Mouse (Mus musculus): ENCODE data around the gene Frmd8. TPM values are rescaled to one million over a fixed set of nuclear protein-coding genes. Genes with fewer than 3 reads are reported as not detected.
"Not testable (repeated sequence)": the region's sequence is repeated elsewhere in the genome, so short reads cannot be mapped to it uniquely, and the experiment has no call there.

Gene Frmd8
- total and polyA plus RNA-seq, 2 experiments, result 5.2 to 14.2 TPM

GRCm38 (mm10) chr19:5891521-5892258, 16.6 kb upstream of the Frmd8 start:
- Histone ChIP-seq H3K9ac (ENCODE audit: low read depth, low read length) (no peak overlapping the region), H3K4me3 (ENCODE audit: insufficient read depth, low read depth, low read length) (no peak overlapping the region), H3K27ac (replicated peaks; ENCODE audit: insufficient read depth, low read depth, low read length) (no peak overlapping the region), H3K36me3 (ENCODE audit: control insufficient read depth, insufficient read depth, low read length) (peaks cover 3% of the 10 kb centered on the region; the same call in 1 of the 2 replicates), H3K27me3 (ENCODE audit: control insufficient read depth, insufficient read depth, low read length) (no peaks in the 10 kb centered on the region), H3K4me1 (ENCODE audit: control insufficient read depth, insufficient read depth, low read length) (peaks cover 18% of the 10 kb centered on the region), H3K79me2 (ENCODE audit: control insufficient read depth, insufficient read depth, low read length) (no peaks in the 10 kb centered on the region)
- 96% methylated on average over 12 of the region's 12 CpGs for WGBS
- DNase-seq (ENCODE audit: extremely low read depth, low read depth, low spot score), result no peak
- TF ChIP-seq POLR2A (IDR thresholded peaks at IDR 0.05; ENCODE audit: extremely low read depth, insufficient read depth, low read length) (no peak), CTCF (IDR thresholded peaks at IDR 0.05; ENCODE audit: low read depth, low read length) (no peak)

GRCm38 (mm10) chr19:5889211-5889610, 14.1 kb upstream of the Frmd8 start:
- peaks cover 19% of the 10 kb centered on the region for H3K4me1 ChIP-seq (ENCODE audit: control insufficient read depth, insufficient read depth, low read length)
- no peaks in the 10 kb centered on the region for H3K79me2 ChIP-seq (ENCODE audit: control insufficient read depth, insufficient read depth, low read length)
- no peak overlapping the region for H3K9ac ChIP-seq (ENCODE audit: low read depth, low read length)
- no peak overlapping the region for H3K4me3 ChIP-seq (ENCODE audit: insufficient read depth, low read depth, low read length)
- WGBS, result 14% methylated on average over 4 of the region's 4 CpGs
- H3K36me3 ChIP-seq (ENCODE audit: control insufficient read depth, insufficient read depth, low read length), result no peaks in the 10 kb centered on the region
- peak; percentile 97 for DNase-seq (ENCODE audit: extremely low read depth, low read depth, low spot score)
- H3K27ac ChIP-seq (replicated peaks; ENCODE audit: insufficient read depth, low read depth, low read length), result no peak overlapping the region
- no peak for TF ChIP-seq POLR2A (IDR thresholded peaks at IDR 0.05; ENCODE audit: extremely low read depth, insufficient read depth, low read length)
- no peaks in the 10 kb centered on the region for H3K27me3 ChIP-seq (ENCODE audit: control insufficient read depth, insufficient read depth, low read length)

GRCm38 (mm10) chr19:5887234-5887815, 12.3 kb upstream of the Frmd8 start:
- no peaks in the 10 kb centered on the region for H3K79me2 ChIP-seq (ENCODE audit: control insufficient read depth, insufficient read depth, low read length)
- 20% methylated on average over 3 of the region's 3 CpGs for WGBS
- H3K27ac ChIP-seq (replicated peaks; ENCODE audit: insufficient read depth, low read depth, low read length), result no peak overlapping the region
- H3K4me1 ChIP-seq (ENCODE audit: control insufficient read depth, insufficient read depth, low read length), result peaks cover 18% of the 10 kb centered on the region
- H3K27me3 ChIP-seq (ENCODE audit: control insufficient read depth, insufficient read depth, low read length), result no peaks in the 10 kb centered on the region
- peaks cover 4% of the 10 kb centered on the region; the same call in 1 of the 2 replicates for H3K36me3 ChIP-seq (ENCODE audit: control insufficient read depth, insufficient read depth, low read length)
- TF ChIP-seq POLR2A (IDR thresholded peaks at IDR 0.05; ENCODE audit: extremely low read depth, insufficient read depth, low read length) (no peak), CTCF (IDR thresholded peaks at IDR 0.05; ENCODE audit: low read depth, low read length) (no peak)
- H3K4me3 ChIP-seq (ENCODE audit: insufficient read depth, low read depth, low read length), result no peak overlapping the region
- H3K9ac ChIP-seq (ENCODE audit: low read depth, low read length), result no peak overlapping the region
- peak; percentile 80 for DNase-seq (ENCODE audit: extremely low read depth, low read depth, low spot score)

DNA sequence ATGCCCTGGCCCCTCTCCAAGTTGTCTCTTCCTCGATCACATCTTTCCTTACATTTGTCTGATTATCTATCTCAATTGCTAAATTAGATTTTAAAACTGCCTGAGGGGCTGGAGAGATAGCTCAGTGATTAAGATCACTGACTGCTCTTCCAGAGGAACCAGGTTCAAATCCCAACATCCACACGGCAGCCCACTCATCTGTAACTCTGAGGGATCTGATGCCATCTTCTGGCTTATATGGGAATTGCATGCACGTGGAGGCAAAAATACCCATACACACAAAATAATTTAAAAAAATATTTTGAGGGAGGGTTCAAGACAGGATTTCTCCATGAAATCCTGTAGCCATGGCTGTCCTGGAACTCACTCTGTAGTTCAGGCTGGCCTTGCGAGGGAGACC, 10.8 kb upstream of the Frmd8 start:
- no peak overlapping the region for H3K4me3 ChIP-seq (ENCODE audit: insufficient read depth, low read depth, low read length)
- DNase-seq (ENCODE audit: extremely low read depth, low read depth, low spot score), result no peak
- WGBS, result 77% methylated on average over 4 of the region's 4 CpGs

GRCm38 (mm10) chr19:5883935-5884334, 8.9 kb upstream of the Frmd8 start:
- no peak for TF ChIP-seq CTCF (IDR thresholded peaks at IDR 0.05; ENCODE audit: low read depth, low read length)
- no peak for TF ChIP-seq POLR2A (IDR thresholded peaks at IDR 0.05; ENCODE audit: extremely low read depth, insufficient read depth, low read length)
- 77% methylated on average over 1 of the region's 1 CpGs for WGBS

More for the DNA sequence above, 10.8 kb upstream of the Frmd8 start:
- Histone ChIP-seq H3K79me2 (ENCODE audit: control insufficient read depth, insufficient read depth, low read length) (no peaks in the 10 kb centered on the region), H3K4me1 (ENCODE audit: control insufficient read depth, insufficient read depth, low read length) (peaks cover 20% of the 10 kb centered on the region), H3K9ac (ENCODE audit: low read depth, low read length) (no peak overlapping the region), H3K36me3 (ENCODE audit: control insufficient read depth, insufficient read depth, low read length) (peaks cover 4% of the 10 kb centered on the region; the same call in 1 of the 2 replicates), H3K27me3 (ENCODE audit: control insufficient read depth, insufficient read depth, low read length) (no peaks in the 10 kb centered on the region), H3K27ac (replicated peaks; ENCODE audit: insufficient read depth, low read depth, low read length) (no peak overlapping the region)
- TF ChIP-seq POLR2A (IDR thresholded peaks at IDR 0.05; ENCODE audit: extremely low read depth, insufficient read depth, low read length) (no peak), CTCF (IDR thresholded peaks at IDR 0.05; ENCODE audit: low read depth, low read length) (0 out of 2 replicates have a peak, but pooled peaks have one; percentile 11)

GRCm38 (mm10) chr19:5882079-5882478, 7.0 kb upstream of the Frmd8 start:
- not testable (repeated sequence) for H3K36me3 ChIP-seq (ENCODE audit: control insufficient read depth, insufficient read depth, low read length); H3K27ac ChIP-seq (replicated peaks; ENCODE audit: insufficient read depth, low read depth, low read length)

More at GRCm38 (mm10) chr19:5883935-5884334, 8.9 kb upstream of the Frmd8 start:
- H3K27ac ChIP-seq (replicated peaks; ENCODE audit: insufficient read depth, low read depth, low read length), result no peak overlapping the region
- DNase-seq (ENCODE audit: extremely low read depth, low read depth, low spot score), result no peak
- H3K27me3 ChIP-seq (ENCODE audit: control insufficient read depth, insufficient read depth, low read length), result no peaks in the 10 kb centered on the region
- H3K4me3 ChIP-seq (ENCODE audit: insufficient read depth, low read depth, low read length), result no peak overlapping the region
- peaks cover 4% of the 10 kb centered on the region; the same call in 1 of the 2 replicates for H3K36me3 ChIP-seq (ENCODE audit: control insufficient read depth, insufficient read depth, low read length)
- H3K79me2 ChIP-seq (ENCODE audit: control insufficient read depth, insufficient read depth, low read length), result peaks cover 11% of the 10 kb centered on the region; the same call in 1 of the 2 replicates
- peaks cover 32% of the 10 kb centered on the region for H3K4me1 ChIP-seq (ENCODE audit: control insufficient read depth, insufficient read depth, low read length)
- no peak overlapping the region for H3K9ac ChIP-seq (ENCODE audit: low read depth, low read length)

More at GRCm38 (mm10) chr19:5882079-5882478, 7.0 kb upstream of the Frmd8 start:
- DNase-seq (ENCODE audit: extremely low read depth, low read depth, low spot score), result peak; percentile 61
- H3K9ac ChIP-seq (ENCODE audit: low read depth, low read length); H3K27me3 ChIP-seq (ENCODE audit: control insufficient read depth, insufficient read depth, low read length); H3K4me3 ChIP-seq (ENCODE audit: insufficient read depth, low read depth, low read length): not testable (repeated sequence)
- WGBS, result 38% methylated on average over 5 of the region's 5 CpGs
- H3K4me1 ChIP-seq (ENCODE audit: control insufficient read depth, insufficient read depth, low read length), result peaks cover 31% of the 10 kb centered on the region
- H3K79me2 ChIP-seq (ENCODE audit: control insufficient read depth, insufficient read depth, low read length), result peaks cover 12% of the 10 kb centered on the region; the same call in 1 of the 2 replicates

All from liver, adult 2 months (tissue).